Mouse (Mus musculus): Measurements from ENCODE around the gene Ptges2. TPM values are rescaled to one million over a fixed set of nuclear protein-coding genes. Genes with fewer than 3 reads are reported as not detected.
"Not testable (repeated sequence)": the region's sequence is repeated elsewhere in the genome, so short reads cannot be mapped to it uniquely, and the experiment has no call there.

Gene Ptges2
- polyA plus RNA-seq, 1 experiment: 48.9 TPM

DNA sequence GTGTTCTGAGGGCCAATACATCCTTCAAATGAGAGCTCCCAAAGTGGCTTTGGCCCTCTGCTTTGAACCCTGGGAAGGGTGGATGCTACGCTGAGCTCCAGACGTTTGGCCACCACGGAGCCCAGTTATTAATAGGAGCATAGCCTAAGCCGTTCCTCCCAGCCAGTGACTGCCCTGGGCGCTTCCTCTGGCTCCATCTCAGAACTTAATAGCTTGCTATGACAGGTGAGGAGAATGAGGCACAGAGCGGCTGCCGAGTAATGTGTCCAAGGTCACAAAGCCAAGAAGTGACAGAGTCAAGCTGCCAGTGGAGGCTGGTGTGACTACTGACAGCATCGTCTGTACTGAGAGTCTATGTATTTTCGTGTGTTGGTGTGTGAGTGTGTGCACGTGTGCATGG is 39.5 kb upstream of the Ptges2 start:
- TF ChIP-seq CTCF (IDR thresholded peaks at IDR 0.05; ENCODE audit: borderline replicate concordance, extremely low read depth, insufficient read depth, insufficient read length): no peak
- TF ChIP-seq POLR2A (IDR thresholded peaks at IDR 0.05; ENCODE audit: borderline replicate concordance, extremely low read depth, insufficient read depth, insufficient read length, poor library complexity, severe bottlenecking): no peak
- DNase-seq (ENCODE audit: low read depth): no peak

- TF ChIP-seq POLR2A (IDR thresholded peaks at IDR 0.05; ENCODE audit: borderline replicate concordance, extremely low read depth, insufficient read depth, insufficient read length, poor library complexity, severe bottlenecking): no peak
- no peak for TF ChIP-seq CTCF (IDR thresholded peaks at IDR 0.05; ENCODE audit: borderline replicate concordance, extremely low read depth, insufficient read depth, insufficient read length)
- no peak for DNase-seq (ENCODE audit: low read depth)
These were observed 38.0 kb upstream of the Ptges2 start for GRCm38 (mm10) chr2:32357710-32358109.

DNA sequence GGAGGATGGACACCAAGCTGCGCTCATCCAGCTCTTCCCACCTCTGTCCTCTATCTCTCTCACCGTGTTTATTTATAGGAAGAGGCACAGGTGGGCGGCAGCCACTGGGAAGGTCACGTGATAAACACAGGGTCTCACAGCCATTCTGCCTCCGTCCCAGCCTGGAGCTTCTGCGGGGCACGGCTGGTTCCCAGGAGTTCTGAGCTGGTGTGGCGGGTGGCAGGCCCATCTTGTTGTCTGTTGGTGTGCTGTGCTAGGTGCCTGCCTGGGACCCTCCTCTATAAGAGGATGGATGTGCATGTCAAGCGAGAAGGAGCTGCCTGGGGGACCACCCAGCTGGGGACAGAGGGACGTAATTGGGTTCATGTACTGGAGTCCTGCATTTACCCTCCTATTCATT is 37.3 kb upstream of the Ptges2 start:
- TF ChIP-seq POLR2A (IDR thresholded peaks at IDR 0.05; ENCODE audit: borderline replicate concordance, extremely low read depth, insufficient read depth, insufficient read length, poor library complexity, severe bottlenecking) (no peak), CTCF (IDR thresholded peaks at IDR 0.05; ENCODE audit: borderline replicate concordance, extremely low read depth, insufficient read depth, insufficient read length) (no peak)
- DNase-seq (ENCODE audit: low read depth): no peak

DNA sequence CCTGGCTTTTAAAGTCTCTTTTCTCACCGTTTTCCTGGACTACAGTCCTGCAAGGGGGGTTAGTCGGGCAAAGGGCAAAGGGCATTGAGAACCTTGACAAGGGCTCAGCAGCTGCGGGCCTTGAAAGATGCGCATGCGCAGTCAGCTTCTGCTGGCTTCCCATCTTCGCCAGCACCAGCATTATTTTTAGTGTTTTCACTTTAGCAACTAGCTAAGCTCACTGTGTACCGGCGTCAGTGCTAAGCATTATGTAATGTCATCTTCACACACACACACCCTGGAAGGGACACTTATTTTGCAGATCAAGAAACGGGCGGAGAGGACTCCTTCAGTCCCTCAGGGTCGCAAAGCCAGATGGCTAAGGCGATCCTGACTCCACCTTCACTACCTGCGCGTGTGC is 35.0 kb upstream of the Ptges2 start:
- peak; percentile 78 for DNase-seq (ENCODE audit: low read depth)
- TF ChIP-seq CTCF (IDR thresholded peaks at IDR 0.05; ENCODE audit: borderline replicate concordance, extremely low read depth, insufficient read depth, insufficient read length) (no peak), POLR2A (IDR thresholded peaks at IDR 0.05; ENCODE audit: borderline replicate concordance, extremely low read depth, insufficient read depth, insufficient read length, poor library complexity, severe bottlenecking) (no peak)

GRCm38 (mm10) chr2:32361437-32361836 is 34.3 kb upstream of the Ptges2 start:
- DNase-seq (ENCODE audit: low read depth): peak; percentile 42

GRCm38 (mm10) chr2:32362274-32362673 is 33.4 kb upstream of the Ptges2 start:
- DNase-seq (ENCODE audit: low read depth): not testable (repeated sequence)

More at GRCm38 (mm10) chr2:32361437-32361836, 34.3 kb upstream of the Ptges2 start:
- no peak for TF ChIP-seq POLR2A (IDR thresholded peaks at IDR 0.05; ENCODE audit: borderline replicate concordance, extremely low read depth, insufficient read depth, insufficient read length, poor library complexity, severe bottlenecking)
- peak; percentile 33; the same call in 1 of the 2 replicates for TF ChIP-seq CTCF (IDR thresholded peaks at IDR 0.05; ENCODE audit: borderline replicate concordance, extremely low read depth, insufficient read depth, insufficient read length)

GRCm38 (mm10) chr2:32362817-32363340 is 32.8 kb upstream of the Ptges2 start:
- peak; percentile 38; the same call in 1 of the 2 replicates for TF ChIP-seq POLR2A (IDR thresholded peaks at IDR 0.05; ENCODE audit: borderline replicate concordance, extremely low read depth, insufficient read depth, insufficient read length, poor library complexity, severe bottlenecking)
- peak; percentile 88 for TF ChIP-seq CTCF (IDR thresholded peaks at IDR 0.05; ENCODE audit: borderline replicate concordance, extremely low read depth, insufficient read depth, insufficient read length)
- peak; percentile 92 for DNase-seq (ENCODE audit: low read depth)

DNA sequence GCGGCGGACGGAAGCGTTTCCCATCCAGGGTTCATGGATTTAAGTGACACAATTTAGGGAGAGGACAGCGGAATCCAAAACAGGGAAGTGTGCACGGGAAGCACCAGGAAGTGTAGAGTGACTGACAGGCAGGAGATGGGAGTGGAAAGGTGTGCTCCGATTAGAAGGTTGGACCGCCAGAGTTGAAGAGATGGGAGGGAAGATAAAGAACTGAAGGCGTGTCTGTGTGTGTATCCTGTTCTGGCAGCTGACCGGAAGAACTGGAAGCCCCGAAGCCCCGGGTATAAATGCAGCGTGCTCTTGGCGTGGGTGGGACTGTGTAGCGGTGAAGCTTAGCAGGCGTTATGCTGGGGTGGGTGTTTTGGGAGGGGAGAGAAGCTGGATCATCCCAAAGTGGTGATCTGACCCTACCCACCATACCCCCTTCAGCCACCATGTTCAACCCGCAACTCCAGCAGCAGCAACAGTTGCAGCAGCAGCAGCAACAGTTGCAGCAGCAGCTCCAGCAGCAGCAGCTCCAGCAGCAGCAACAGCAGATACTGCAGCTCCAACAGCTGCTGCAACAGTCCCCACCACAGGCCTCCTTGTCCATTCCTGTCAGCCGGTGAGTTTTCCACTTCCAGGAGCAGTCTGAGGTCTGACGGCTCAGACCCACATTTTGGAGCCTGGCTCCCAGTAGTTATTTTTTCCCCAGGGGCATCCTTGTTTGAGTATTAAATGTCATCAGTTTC is 32.2 kb upstream of the Ptges2 start:
- DNase-seq (ENCODE audit: low read depth): no peak

GRCm38 (mm10) chr2:32364121-32364520 is 31.6 kb upstream of the Ptges2 start:
- TF ChIP-seq POLR2A (IDR thresholded peaks at IDR 0.05; ENCODE audit: borderline replicate concordance, extremely low read depth, insufficient read depth, insufficient read length, poor library complexity, severe bottlenecking) (no peak), CTCF (IDR thresholded peaks at IDR 0.05; ENCODE audit: borderline replicate concordance, extremely low read depth, insufficient read depth, insufficient read length) (no peak)
- no peak for DNase-seq (ENCODE audit: low read depth)

More for the DNA sequence above, 32.2 kb upstream of the Ptges2 start:
- no peak for TF ChIP-seq CTCF (IDR thresholded peaks at IDR 0.05; ENCODE audit: borderline replicate concordance, extremely low read depth, insufficient read depth, insufficient read length)
- no peak for TF ChIP-seq POLR2A (IDR thresholded peaks at IDR 0.05; ENCODE audit: borderline replicate concordance, extremely low read depth, insufficient read depth, insufficient read length, poor library complexity, severe bottlenecking)

- TF ChIP-seq CTCF (IDR thresholded peaks at IDR 0.05; ENCODE audit: borderline replicate concordance, extremely low read depth, insufficient read depth, insufficient read length): no peak
- no peak for TF ChIP-seq POLR2A (IDR thresholded peaks at IDR 0.05; ENCODE audit: borderline replicate concordance, extremely low read depth, insufficient read depth, insufficient read length, poor library complexity, severe bottlenecking)
- no peak for DNase-seq (ENCODE audit: low read depth)
These were observed 28.4 kb upstream of the Ptges2 start for GRCm38 (mm10) chr2:32367315-32367714.

DNA sequence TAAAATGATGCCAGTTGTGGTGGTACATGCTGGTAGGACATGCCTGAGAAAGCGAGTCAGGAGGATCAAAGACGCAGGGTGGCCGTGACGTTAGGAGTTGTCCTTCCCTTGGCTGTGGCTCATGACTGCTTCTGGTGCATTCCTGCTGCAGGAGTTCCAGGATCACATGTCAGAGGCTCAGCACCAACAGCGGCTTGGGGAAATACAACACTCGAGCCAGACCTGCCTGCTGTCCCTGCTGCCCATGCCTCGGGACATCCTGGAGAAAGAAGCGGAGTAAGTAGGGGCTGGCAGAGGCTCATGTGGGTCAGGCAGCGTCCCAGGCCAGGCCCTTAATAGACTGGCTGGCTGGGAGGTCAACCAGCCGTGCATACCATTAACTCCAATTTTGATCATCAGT is 21.5 kb upstream of the Ptges2 start:
- DNase-seq (ENCODE audit: low read depth): no peak
- TF ChIP-seq POLR2A (IDR thresholded peaks at IDR 0.05; ENCODE audit: borderline replicate concordance, extremely low read depth, insufficient read depth, insufficient read length, poor library complexity, severe bottlenecking) (no peak), CTCF (IDR thresholded peaks at IDR 0.05; ENCODE audit: borderline replicate concordance, extremely low read depth, insufficient read depth, insufficient read length) (no peak)

DNA sequence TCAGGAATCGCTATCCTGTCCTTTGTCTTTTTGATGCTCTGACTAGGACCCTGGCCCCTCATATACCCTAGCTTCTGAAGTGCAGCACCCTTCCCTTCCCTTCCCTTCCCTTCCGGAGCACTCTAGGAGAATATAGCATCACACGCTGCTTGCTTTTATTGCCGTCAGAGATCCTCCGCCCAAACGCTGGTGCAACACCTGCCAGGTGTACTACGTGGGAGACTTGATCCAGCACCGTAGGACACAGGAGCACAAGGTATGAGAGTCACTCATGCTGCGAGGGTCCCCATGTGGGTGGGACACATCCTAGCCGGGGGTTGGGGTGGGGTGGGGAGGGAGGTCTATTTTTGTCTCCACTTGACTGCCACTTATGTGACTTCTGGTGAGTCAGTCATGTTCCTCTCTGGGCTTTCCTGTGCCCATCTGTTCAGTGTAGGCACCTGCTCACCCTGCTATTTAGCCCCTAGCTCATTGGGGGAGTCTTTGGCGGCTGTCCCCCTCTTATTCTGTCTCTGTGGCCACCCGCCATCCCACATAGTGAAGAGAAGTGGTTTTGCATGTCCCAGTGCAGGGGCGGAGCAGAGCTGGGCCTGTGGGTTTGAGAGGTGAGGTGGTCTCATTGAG is 20.3 kb upstream of the Ptges2 start:
- no peak for DNase-seq (ENCODE audit: low read depth)
- TF ChIP-seq POLR2A (IDR thresholded peaks at IDR 0.05; ENCODE audit: borderline replicate concordance, extremely low read depth, insufficient read depth, insufficient read length, poor library complexity, severe bottlenecking) (no peak), CTCF (IDR thresholded peaks at IDR 0.05; ENCODE audit: borderline replicate concordance, extremely low read depth, insufficient read depth, insufficient read length) (no peak)

All from brain, embryonic 14.5 days (tissue).